Mouse (Mus musculus): ENCODE measurements around the gene Ptar1.

- TF ChIP-seq CTCF (IDR thresholded peaks at IDR 0.05; ENCODE audit: control insufficient read depth, insufficient read depth, insufficient replicate concordance, low read depth, low read length): no peak
- TF ChIP-seq POLR2A (IDR thresholded peaks at IDR 0.05; ENCODE audit: control insufficient read depth, low read depth, low read length): no peak
Observed at GRCm38 (mm10) chr19:23698366-23698765, 11.1 kb downstream of the Ptar1 start.
